Mouse (Mus musculus): ENCODE measurements around the gene Ppp1r14d. TPM values are rescaled to one million over a fixed set of nuclear protein-coding genes. Genes with fewer than 3 reads are reported as not detected.

Gene Ppp1r14d
- polyA plus RNA-seq (2015; fragmentation: Nextera tagmentation; extraction: Ambion mirVana) = not detected in 2 replicates

GRCm38 (mm10) chr2:119229775-119230704, at the start of gene Ppp1r14d:
TSS of gene Ppp1r14d (minus strand) at chr2:119229906.
- Histone ChIP-seq H3K9ac (no peak within 1 kb of the TSS), H3K27me3 (replicated peaks) (peaks cover 10% of the 10 kb centered on the region; the same call in 1 of the 2 replicates), H3K36me3 (replicated peaks) (no peaks in the 10 kb centered on the region), H3K4me3 (no peak within 1 kb of the TSS), H3K4me2 (no peak within 1 kb of the TSS), H3K4me1 (no peaks in the 10 kb centered on the region), H3K27ac (no peak within 1 kb of the TSS), H3K9me3 (no peaks in the 10 kb centered on the region)
- no peak for ATAC-seq (replicated peaks)
- WGBS = 77% methylated on average over 6 of the region's 6 CpGs

- Histone ChIP-seq H3K36me3 (replicated peaks) (no peaks in the 10 kb centered on the region), H3K4me3 (no peak overlapping the region), H3K27me3 (replicated peaks) (no peaks in the 10 kb centered on the region), H3K4me1 (no peaks in the 10 kb centered on the region), H3K9me3 (no peaks in the 10 kb centered on the region), H3K9ac (no peak overlapping the region), H3K4me2 (no peak overlapping the region), H3K27ac (no peak overlapping the region)
- ATAC-seq (replicated peaks) = no peak
- WGBS = 92% methylated on average over 23 of the region's 23 CpGs
Measured at GRCm38 (mm10) chr2:119277810-119278209, 48.1 kb upstream of the Ppp1r14d start.

DNA sequence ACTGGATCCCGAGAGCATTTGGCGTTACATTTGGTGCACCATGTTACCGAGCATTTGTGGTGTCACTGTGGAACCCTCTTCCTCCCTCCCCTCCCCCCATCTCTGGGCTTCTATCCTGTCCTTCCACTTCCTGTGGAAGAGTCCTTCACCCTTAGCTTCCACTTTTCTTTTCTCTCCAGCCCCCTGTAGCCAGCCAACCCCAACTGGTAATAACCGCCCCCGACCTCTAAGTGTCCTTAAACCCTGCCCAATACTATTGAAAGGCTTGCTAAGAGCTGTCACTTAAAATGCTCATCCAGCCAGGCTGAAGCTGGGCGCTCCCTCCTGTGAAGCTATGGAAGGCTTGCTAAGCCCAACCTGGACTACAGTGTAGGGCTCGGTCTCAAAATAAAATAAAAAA, 47.2 kb upstream of the Ppp1r14d start:
- ATAC-seq (replicated peaks) = no peak
- 83% methylated on average over 7 of the region's 7 CpGs for WGBS

GRCm38 (mm10) chr2:119274126-119274525, 44.4 kb upstream of the Ppp1r14d start:
- Histone ChIP-seq H3K9ac (no peak overlapping the region), H3K27me3 (replicated peaks) (no peaks in the 10 kb centered on the region; the same call in 1 of the 2 replicates), H3K4me3 (no peak overlapping the region), H3K4me2 (no peak overlapping the region), H3K9me3 (no peaks in the 10 kb centered on the region), H3K36me3 (replicated peaks) (no peaks in the 10 kb centered on the region), H3K27ac (no peak overlapping the region), H3K4me1 (peaks cover 15% of the 10 kb centered on the region)
- no peak for ATAC-seq (replicated peaks)
- WGBS = 79% methylated on average over 1 of the region's 1 CpGs

More for the DNA sequence above, 47.2 kb upstream of the Ppp1r14d start:
- no peak overlapping the region for H3K4me3 ChIP-seq
- H3K27me3 ChIP-seq (replicated peaks) = no peaks in the 10 kb centered on the region
- no peak overlapping the region for H3K4me2 ChIP-seq
- no peaks in the 10 kb centered on the region for H3K36me3 ChIP-seq (replicated peaks)
- H3K4me1 ChIP-seq = no peaks in the 10 kb centered on the region
- no peaks in the 10 kb centered on the region for H3K9me3 ChIP-seq
- no peak overlapping the region for H3K9ac ChIP-seq
- H3K27ac ChIP-seq = no peak overlapping the region

GRCm38 (mm10) chr2:119270643-119271331, 41.1 kb upstream of the Ppp1r14d start, which contains the start of gene Rhov:
TSS of gene Rhov (minus strand) at chr2:119271272.
- Histone ChIP-seq H3K27me3 (replicated peaks) (no peaks in the 10 kb centered on the region; the same call in 1 of the 2 replicates), H3K9ac (peak within 1 kb of the TSS; percentile 75), H3K9me3 (no peaks in the 10 kb centered on the region), H3K4me2 (peak within 1 kb of the TSS; percentile 63), H3K36me3 (replicated peaks) (no peaks in the 10 kb centered on the region), H3K27ac (peak within 1 kb of the TSS; percentile 85), H3K4me3 (peak within 1 kb of the TSS; percentile 61), H3K4me1 (peaks cover 23% of the 10 kb centered on the region)
- under 1% methylated on average over 49 of the region's 49 CpGs for WGBS
- peak; percentile 89 for ATAC-seq (replicated peaks)

DNA sequence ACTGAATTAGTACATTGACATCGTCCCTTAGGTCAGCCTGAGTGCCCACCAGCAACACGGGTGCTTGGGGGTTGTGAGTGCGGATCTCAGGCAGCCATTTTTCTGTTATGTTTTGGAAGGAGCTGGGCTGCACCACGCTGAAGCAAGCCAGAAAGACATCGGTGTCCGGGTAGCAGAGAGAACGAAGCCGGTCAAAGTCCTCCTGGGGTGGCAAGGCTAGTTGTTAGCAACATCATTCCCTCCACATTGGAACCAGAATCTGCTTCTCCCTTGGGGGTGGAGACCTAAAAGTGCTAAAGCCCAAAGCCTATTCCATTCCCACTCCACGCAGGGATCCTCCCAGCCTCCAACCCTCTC, 40.6 kb upstream of the Ppp1r14d start:
- no peak; the same call in 1 of the 2 replicates for ATAC-seq (replicated peaks)
- H3K9me3 ChIP-seq = no peaks in the 10 kb centered on the region
- peak overlapping the region; percentile 61 for H3K4me3 ChIP-seq
- peaks cover 23% of the 10 kb centered on the region for H3K4me1 ChIP-seq
- H3K27ac ChIP-seq = peak overlapping the region; percentile 85
- no peaks in the 10 kb centered on the region; the same call in 1 of the 2 replicates for H3K27me3 ChIP-seq (replicated peaks)
- peak overlapping the region; percentile 75 for H3K9ac ChIP-seq
- H3K36me3 ChIP-seq (replicated peaks) = no peaks in the 10 kb centered on the region
- WGBS = 44% methylated on average over 9 of the region's 9 CpGs
- peak overlapping the region; percentile 63 for H3K4me2 ChIP-seq

DNA sequence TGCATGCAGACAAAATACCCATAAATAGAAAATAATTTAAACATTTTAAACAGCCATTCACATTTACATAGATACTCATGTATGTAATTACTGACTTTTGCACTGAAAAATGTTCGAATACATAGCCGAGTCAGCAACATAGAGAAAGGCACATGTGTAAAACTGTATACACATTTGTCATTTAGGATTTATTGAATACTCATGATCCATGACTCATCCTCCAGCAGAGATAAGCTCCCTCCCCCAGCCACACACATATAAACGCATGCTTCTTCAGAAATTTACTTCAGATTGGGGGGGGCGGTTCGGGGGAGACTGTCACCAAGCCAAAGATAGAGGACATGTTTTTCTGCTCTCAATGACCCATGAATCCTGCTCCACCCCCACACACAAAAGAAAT, 34.1 kb upstream of the Ppp1r14d start:
- Histone ChIP-seq H3K9ac (no peak overlapping the region), H3K27me3 (replicated peaks) (no peaks in the 10 kb centered on the region), H3K9me3 (no peaks in the 10 kb centered on the region), H3K4me3 (no peak overlapping the region), H3K27ac (no peak overlapping the region), H3K4me1 (peaks cover 5% of the 10 kb centered on the region), H3K4me2 (no peak overlapping the region), H3K36me3 (replicated peaks) (no peaks in the 10 kb centered on the region)
- WGBS = 88% methylated on average over 5 of the region's 5 CpGs
- ATAC-seq (replicated peaks) = no peak

DNA sequence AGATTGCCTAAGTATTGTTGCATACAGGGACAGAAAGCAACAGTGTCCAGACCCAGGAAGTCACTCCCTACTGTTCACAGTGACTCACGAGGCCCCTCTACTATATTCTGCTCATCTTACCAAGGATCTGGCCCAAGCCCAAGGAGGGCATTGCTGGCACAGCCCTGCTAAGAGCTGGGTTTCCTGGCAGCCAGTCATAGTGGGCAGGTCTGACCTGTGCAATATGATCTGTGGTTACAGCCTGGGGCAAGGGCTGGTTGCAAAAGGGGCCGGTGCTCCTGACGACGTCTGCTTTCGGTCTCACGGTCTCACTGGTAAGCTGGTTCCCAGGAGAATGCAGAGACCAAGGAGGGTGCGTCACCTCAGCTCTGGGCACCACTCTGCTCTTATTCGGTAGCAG, 33.3 kb upstream of the Ppp1r14d start:
- Histone ChIP-seq H3K4me2 (no peak overlapping the region), H3K36me3 (replicated peaks) (no peaks in the 10 kb centered on the region), H3K4me1 (no peaks in the 10 kb centered on the region; the same call in 1 of the 2 replicates), H3K9ac (no peak overlapping the region), H3K27ac (no peak overlapping the region), H3K4me3 (no peak overlapping the region), H3K27me3 (replicated peaks) (no peaks in the 10 kb centered on the region), H3K9me3 (no peaks in the 10 kb centered on the region)
- ATAC-seq (replicated peaks) = no peak
- 46% methylated on average over 8 of the region's 8 CpGs for WGBS

DNA sequence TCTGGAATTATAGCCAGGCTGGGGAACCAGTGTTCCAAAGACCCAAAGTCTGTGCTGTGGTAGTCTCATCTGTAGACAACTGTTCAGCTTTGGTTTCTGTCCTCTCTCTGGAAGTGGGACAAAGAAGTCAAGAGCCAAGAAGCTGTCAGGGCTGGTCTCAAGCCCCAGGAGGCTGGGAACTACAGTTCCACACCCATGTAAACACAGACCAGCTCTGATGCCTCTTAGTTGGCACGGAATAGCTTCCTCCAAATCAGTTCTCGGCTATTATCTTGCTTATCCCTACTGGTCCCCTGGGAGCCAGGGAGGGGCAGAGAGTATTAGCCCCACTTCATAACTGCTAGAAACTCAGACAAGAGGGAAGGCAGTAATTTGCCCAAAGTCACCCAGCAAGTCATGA, 31.6 kb upstream of the Ppp1r14d start:
- Histone ChIP-seq H3K4me1 (no peaks in the 10 kb centered on the region; the same call in 1 of the 2 replicates), H3K4me3 (no peak overlapping the region), H3K9me3 (no peaks in the 10 kb centered on the region), H3K36me3 (replicated peaks) (no peaks in the 10 kb centered on the region), H3K4me2 (no peak overlapping the region), H3K9ac (no peak overlapping the region), H3K27me3 (replicated peaks) (no peaks in the 10 kb centered on the region), H3K27ac (no peak overlapping the region)
- ATAC-seq (replicated peaks) = no peak
- WGBS = 38% methylated on average over 2 of the region's 2 CpGs

GRCm38 (mm10) chr2:119260518-119260917, 30.8 kb upstream of the Ppp1r14d start:
- WGBS = 86% methylated on average over 1 of the region's 1 CpGs
- ATAC-seq (replicated peaks) = no peak
- Histone ChIP-seq H3K9ac (no peak overlapping the region), H3K9me3 (no peaks in the 10 kb centered on the region), H3K27ac (no peak overlapping the region), H3K36me3 (replicated peaks) (no peaks in the 10 kb centered on the region), H3K4me2 (no peak overlapping the region), H3K4me1 (no peaks in the 10 kb centered on the region; the same call in 1 of the 2 replicates), H3K4me3 (no peak overlapping the region), H3K27me3 (replicated peaks) (no peaks in the 10 kb centered on the region)

- WGBS = 6% methylated on average over 7 of the region's 7 CpGs
- no peak overlapping the region for H3K27ac ChIP-seq
- no peak overlapping the region for H3K9ac ChIP-seq
- H3K36me3 ChIP-seq (replicated peaks) = no peaks in the 10 kb centered on the region
- H3K4me1 ChIP-seq = no peaks in the 10 kb centered on the region
- no peak overlapping the region for H3K4me3 ChIP-seq
- H3K9me3 ChIP-seq = no peaks in the 10 kb centered on the region
- H3K4me2 ChIP-seq = no peak overlapping the region
- ATAC-seq (replicated peaks) = no peak
- 0 out of 2 replicates have a peak, but pooled peaks cover 7% of the 10 kb centered on the region for H3K27me3 ChIP-seq (replicated peaks)
Measured at GRCm38 (mm10) chr2:119254976-119255375, 25.3 kb upstream of the Ppp1r14d start.

DNA sequence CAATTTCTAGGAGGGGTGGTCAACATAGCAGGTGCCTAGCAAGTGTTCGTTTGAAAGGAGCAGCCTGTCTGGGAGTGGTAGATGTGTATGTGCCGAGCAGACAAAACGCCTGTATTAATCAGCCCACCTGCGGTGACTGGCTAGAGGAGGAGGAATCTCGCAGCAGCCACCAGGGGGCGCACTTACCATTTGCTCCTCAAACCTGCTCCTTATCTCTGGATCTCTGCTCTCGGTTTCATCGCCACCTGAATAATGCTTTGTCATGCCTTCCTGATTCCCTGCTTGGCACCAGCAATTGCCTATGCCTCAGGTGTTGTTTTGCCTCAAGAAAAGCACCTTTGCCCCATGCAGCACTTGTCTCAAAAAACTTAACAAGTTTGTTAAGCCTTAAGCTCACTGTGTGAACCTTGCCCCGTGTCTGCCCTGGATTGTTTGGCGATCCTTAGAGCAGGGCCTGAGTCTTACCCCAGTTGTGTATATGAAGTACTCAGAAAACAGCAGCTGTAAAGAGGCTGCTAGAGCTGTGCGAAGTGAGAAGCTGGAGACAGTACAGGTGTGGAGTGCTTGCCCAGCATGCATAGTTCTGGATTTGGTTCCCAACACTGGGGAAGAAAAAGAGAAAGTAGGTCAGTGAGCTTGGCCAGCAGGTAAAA, 21.2 kb upstream of the Ppp1r14d start:
- no peaks in the 10 kb centered on the region for H3K9me3 ChIP-seq
- H3K27ac ChIP-seq = no peak overlapping the region
- H3K27me3 ChIP-seq (replicated peaks) = 0 out of 2 replicates have a peak, but pooled peaks cover 7% of the 10 kb centered on the region
- no peak overlapping the region for H3K4me3 ChIP-seq
- H3K4me2 ChIP-seq = no peak overlapping the region
- no peak overlapping the region for H3K9ac ChIP-seq
- H3K36me3 ChIP-seq (replicated peaks) = no peaks in the 10 kb centered on the region
- no peaks in the 10 kb centered on the region for H3K4me1 ChIP-seq
- WGBS = 17% methylated on average over 11 of the region's 11 CpGs
- peak; percentile 45; the same call in 1 of the 2 replicates for ATAC-seq (replicated peaks)
